Mouse (Mus musculus): ENCODE measurements around the gene Lrrc4.

DNA sequence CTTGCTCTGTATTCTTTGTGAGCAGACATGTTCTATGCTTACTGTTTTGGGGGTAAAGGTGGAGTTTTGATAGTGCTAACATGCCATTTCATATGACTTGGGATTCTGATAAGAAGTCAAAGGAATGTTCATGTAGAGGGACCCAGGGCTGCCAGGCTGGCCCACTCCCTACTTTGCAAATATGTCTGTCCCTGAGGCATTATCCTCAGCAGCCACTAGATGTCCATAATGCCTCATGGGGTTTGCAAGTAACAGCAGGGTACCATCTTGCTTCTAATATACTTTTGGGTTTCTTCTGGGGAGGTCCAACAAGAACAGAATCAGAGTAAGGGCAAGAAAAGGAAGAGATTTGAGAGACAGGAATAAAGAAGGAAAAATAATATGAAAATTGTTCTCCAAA is 5.1 kb upstream of the Lrrc4 start:
- TF ChIP-seq CTCF (IDR thresholded peaks at IDR 0.05) (peak; percentile 60), EP300 (IDR thresholded peaks at IDR 0.05) (no peak)
